Mouse (Mus musculus): ENCODE results near the gene Rora.
"Not testable (repeated sequence)": the region's sequence is repeated elsewhere in the genome, so short reads cannot be mapped to it uniquely, and the experiment has no call there.

Rora gene

DNA sequence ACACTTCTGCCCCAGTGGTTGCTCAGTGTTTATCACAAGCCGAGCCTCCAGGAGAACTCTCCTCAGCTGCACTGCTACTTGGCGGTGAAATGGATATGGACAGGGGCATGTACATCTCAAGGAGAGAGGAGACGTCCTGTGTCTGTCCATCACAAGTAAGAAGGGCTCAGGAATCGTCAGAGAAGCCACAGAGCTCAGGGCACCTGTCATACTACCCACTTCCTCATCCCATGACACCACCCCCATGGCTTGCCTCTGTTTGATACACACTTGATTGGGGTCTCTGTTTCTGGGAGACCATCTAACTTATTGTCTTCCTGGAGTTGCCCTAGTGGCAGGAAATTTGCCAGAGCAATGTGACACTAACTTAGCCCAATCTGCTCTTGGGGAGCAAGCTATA, 433.3 kb downstream of the Rora start:
- no peak for DNase-seq (ENCODE audit: low spot score in 2 of 2)

DNA sequence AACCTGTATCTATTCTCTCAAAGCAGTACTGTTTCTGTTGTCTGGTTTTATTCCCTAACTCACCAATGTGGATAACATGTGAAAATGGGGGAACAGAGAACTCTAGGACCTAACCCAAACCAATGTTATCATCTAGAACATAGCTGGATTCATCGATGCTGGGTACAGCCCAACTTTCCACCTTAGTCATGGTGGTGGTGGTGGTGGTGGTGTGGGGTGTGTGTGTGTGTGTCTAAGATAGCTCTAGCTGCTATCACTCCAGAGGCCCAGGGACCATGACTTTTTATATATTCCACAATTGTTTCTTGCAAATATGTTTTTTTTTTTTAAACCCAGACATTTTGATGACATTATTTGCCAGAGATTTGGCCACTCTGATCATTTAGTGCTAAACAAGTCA, 433.7 kb downstream of the Rora start:
- DNase-seq (ENCODE audit: low spot score in 2 of 2), result no peak

DNA sequence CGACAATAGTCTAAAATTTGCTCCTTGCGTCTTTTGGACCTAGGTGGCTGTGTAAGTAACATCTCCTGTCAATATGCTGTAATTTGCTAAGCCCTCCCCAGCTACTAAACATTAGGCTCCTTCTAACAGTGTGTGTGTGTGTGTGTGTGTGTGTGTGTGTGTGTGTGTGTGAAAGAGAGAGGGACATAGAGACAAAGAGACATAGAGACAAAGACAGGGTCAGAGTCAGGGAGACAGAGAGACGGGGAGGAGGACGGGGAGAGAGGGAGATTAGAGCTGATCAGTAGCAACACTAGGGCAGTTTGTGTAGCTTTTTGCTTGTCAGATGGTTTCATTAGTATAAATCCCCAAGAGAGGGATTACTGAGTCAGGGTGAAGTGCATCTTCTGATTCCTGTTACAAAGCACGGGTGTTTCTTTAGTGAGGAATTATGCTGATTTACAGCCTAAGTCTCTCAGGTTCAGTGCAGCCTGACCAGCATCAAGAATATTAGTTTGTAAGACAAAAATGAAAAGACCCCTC, 437.2 kb downstream of the Rora start:
- no peak for DNase-seq (ENCODE audit: low spot score in 2 of 2)

DNA sequence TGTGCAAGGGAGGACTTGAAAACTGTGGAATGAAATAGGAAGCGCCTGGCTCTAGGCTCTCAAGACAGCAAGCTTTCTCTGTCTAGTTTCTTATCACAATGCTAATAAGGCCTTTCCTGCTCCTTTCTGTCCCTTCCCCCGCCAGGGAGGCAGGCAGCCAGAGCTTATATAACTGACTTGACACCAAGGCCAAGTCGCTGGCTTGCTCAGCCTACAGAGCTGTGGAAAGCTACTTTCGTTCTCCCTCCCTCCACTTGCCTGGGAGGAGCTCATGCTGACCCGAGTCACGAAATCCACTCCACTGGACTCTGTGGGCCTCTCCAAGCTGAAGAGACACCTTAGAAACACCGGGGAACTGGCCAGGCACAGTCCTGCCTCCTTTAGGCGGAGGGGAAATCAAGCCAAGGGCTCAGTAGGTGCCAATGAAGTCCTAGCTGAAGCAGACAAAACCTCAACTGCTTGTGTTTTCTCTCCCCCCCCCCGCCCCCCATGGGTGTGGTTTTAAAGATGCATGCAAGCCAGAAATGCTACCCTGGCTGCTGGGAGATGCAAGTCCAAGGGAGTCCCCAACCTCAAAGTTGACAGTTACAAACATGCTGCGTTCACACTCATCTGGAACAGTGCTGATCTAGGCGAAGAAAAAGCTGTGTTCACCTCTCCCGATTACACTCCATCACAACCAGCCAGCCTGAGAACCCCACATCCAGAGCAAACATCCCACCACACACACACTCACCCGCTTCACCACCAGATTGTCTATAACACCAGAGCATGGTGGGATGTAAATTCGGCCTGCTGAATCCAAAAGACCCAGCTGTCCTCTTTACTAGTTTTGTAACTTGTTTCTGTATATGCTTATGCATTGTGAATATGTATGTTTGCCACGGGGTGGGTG, 438.8 kb downstream of the Rora start:
- peak; percentile 39 to 50 for DNase-seq (ENCODE audit: low spot score in 2 of 2)

DNA sequence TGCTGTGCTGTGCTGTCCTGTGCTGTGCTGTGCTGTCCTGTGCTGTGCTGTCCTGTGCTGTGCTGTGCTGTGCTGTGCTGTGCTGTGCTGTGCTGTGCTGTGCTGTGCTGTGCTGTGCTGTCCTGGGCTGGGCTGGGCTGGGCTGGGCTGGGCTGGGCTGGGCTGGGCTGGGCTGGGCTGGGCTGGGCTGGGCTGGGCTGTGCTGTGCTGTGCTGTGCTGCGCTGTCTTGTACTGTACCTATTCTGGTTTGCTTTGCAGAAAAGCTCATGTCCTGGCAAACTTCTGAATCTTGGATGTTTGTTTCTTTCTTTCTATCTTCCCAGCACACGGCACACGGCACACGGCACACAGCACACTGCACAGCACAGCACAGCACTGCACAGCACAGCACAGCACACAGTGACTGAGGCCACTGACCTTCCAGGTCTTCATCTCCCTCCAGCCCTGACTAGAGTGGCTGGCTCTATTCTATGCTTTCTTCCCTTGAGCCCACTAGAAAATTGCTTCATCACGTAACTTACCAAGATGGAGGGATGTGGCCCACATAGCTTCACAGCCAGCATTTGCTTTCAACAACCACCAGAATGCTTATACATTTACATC, 446.7 kb downstream of the Rora start:
- not testable (repeated sequence) for DNase-seq (ENCODE audit: low spot score in 2 of 2)

GRCm38 (mm10) chr9:69104321-69104720, 450.7 kb downstream of the Rora start:
- DNase-seq (ENCODE audit: low spot score in 2 of 2), result no peak

GRCm38 (mm10) chr9:69109618-69110300, 456.2 kb downstream of the Rora start:
- no peak for DNase-seq (ENCODE audit: low spot score in 2 of 2)

DNA sequence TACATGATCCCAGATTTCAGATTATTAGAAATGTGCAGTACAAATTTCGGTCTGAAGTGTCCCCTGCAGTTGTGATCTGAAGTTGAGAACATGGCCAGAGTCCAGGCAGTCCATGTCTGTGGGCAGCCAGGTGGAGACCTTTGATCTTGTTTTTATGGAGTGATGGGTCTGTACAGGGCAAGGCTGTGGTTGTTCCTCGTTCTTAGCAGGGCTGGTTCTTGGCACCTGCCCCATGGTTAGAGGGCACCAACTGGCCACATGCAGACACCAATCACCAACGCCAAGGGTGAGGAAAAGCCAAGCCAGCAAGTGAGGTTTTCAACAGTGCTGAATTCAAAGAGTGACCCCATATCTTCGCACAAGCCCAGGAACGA, 456.7 kb downstream of the Rora start:
- no peak for DNase-seq (ENCODE audit: low spot score in 2 of 2)

GRCm38 (mm10) chr9:69110706-69111105, 457.1 kb downstream of the Rora start:
- no peak for DNase-seq (ENCODE audit: low spot score in 2 of 2)

DNA sequence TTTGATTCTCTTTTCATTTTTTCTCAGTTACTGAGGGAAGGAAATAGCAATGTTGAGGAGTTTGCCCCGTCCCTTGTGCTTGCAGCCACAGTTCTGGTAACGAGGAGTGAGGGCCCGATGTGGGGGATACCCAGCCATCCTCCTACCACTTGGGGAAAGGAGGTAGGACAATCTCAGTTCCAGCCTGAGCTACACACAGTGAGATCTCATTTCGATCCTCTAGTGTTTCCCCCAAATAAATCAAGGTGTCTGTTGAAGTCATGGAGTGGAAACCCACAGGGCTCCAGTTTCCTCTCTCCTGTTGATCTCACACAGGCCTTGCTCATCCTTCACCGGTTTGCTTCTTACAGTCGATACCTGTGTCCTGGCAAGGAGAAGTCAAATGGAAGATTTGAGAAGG, 458.0 kb downstream of the Rora start:
- DNase-seq (ENCODE audit: low spot score in 2 of 2), result no peak

DNA sequence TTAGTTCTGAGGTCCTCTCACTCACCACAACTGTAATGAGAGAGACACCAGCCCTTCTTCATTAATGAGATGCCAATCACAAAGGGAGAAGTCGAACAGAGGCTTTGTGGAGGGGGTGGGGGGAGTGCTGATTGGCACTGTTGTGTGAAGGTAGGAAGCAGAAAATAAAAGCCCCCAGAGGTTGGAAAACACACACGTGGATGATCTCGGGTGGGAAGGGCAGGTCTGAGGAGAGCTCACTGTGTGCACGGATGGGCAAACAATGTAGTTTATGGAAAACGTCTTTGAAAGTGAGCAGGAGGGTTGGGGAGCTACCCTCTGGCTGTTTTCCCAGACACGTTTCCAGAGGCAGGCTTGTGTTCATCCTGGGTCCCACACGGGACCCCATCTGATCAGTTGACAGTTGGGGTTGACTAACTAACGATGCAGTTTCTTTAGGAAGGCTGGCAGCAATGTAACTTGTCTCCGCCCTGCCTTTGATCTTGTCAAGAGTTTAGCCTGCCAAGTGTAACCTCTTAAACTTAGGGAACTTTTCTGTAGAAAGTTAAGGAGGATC, 460.9 kb downstream of the Rora start:
- no peak for DNase-seq (ENCODE audit: low spot score in 2 of 2)

- DNase-seq (ENCODE audit: low spot score in 2 of 2), result no peak
Measured at GRCm38 (mm10) chr9:69116740-69117139, 463.2 kb downstream of the Rora start.

DNA sequence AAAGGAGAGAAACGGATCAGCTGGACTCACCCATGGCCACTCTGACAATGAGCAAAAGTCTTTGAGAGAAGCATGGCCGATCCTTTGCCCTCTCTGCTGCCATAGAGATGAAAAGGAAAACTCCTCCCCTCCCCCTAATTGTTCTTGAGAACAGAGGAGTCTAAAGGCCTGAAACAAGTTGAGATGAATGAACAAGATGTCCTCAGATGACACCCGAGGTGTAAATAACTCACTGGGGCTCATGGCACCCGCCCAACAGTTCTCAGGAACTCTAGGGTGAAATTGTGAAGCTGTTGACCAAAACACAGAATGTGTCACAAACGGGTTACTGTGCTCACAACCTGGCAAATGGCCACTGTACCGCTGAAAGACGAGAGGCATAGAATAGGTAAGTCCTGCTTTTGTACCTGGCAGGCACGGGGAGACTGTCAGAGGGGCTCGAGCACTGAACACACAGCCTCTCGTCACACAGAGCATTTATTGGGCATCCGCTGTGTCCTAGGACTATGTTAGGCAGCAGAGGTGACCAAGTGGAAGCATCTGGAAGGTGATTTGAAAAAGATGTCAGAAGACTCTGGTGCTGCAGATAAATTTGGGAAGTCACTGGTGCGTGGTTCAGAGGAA, 467.6 kb downstream of the Rora start:
- no peak for DNase-seq (ENCODE audit: low spot score in 2 of 2)

- DNase-seq (ENCODE audit: low spot score in 2 of 2), result peak; percentile 53 to 71
Measured at GRCm38 (mm10) chr9:69125011-69125786, 471.6 kb downstream of the Rora start.

DNA sequence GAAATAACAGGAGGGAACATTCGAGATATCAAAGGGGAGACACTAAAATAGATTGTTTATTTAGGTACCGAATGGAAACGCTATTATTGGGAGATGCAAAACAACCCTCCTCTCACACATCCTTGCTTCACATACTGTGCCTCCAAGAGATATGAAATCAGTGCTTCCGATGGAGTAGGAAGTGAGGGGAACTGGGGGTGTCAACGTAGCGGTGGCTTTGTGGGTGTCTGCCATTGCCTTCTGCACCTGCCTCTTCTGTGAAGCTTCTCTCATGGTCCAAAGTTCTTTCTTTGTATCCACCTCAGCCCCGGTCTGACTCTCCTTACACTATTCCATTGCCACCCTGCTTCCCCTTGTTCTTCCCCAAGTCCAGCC, 472.2 kb downstream of the Rora start:
- peak; percentile 45 to 46 for DNase-seq (ENCODE audit: low spot score in 2 of 2)

GRCm38 (mm10) chr9:69126595-69126994, 473.0 kb downstream of the Rora start:
- no peak for DNase-seq (ENCODE audit: low spot score in 2 of 2)

- no peak for DNase-seq (ENCODE audit: low spot score in 2 of 2)
Measured at GRCm38 (mm10) chr9:69128335-69128734, 474.7 kb downstream of the Rora start.

GRCm38 (mm10) chr9:69132995-69133394, 479.4 kb downstream of the Rora start:
- no peak for DNase-seq (ENCODE audit: low spot score in 2 of 2)

DNA sequence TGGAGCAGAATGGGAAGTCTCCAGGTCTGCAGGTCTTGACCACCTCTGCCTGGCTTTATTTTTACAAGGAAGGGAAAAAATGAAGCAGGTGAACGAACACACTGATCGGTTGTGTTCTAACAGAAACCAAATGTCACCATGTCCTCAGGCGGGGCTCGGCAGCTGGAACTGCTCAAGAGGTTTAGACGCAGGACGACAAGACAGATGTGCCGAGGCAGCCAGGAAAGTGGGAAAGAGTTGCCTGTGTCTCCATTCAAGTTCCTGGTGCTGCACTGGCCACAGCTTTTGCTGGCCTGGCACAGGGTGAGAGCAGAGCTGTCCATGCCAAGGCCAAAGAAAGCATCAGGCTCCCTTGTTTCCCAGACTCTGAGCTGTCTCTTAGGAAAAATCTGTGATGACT, 480.1 kb downstream of the Rora start:
- DNase-seq (ENCODE audit: low spot score in 2 of 2), result no peak

DNA sequence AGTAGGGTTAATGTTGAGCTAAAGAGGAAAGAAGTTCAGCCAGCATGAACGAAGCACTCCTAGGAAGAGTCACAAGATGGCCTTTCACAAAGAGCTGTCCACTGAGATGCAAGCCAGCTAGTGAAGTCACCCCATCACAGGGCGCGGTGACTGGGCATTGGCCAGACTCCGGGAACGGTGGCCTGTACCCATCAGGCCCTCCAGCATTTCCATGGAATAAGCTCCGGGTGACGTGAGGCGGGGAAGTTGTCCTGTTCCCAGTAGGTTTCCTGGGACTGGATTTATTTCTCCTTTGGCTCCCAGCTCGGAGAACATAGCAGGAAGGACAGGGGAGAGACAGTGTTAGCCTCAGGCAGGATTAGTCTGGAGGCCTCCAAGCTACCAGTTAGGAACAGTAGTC, 481.0 kb downstream of the Rora start:
- DNase-seq (ENCODE audit: low spot score in 2 of 2), result no peak

DNA sequence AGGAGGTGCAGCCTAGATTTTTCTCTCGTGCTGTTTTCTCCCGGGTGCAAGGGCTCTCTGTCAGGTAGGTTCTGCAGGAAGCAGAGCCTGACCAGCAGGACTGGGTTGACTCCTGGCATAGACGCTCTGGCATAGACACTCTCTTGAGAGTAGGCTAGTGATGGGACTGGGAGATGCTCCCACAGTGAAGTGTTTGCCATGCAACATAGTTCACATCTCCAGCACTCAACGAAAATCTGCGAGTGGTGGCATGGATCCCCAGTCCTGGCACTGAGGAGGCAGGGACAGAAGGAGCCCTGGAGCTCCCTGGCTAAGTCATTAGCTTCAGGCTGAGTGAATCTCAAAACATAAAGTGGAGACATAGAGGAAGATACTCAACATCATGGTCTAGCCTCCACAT, 483.2 kb downstream of the Rora start:
- no peak for DNase-seq (ENCODE audit: low spot score in 2 of 2)
